In genomic region chr1:92614516-92614915, GRCm38 (mm10) we compare ENCODE assay signal across 13 mouse cellular contexts. TPM values are rescaled to one million over a fixed set of nuclear protein-coding genes. Genes with fewer than 3 reads are reported as not detected.
DNase-seq lines count a peak whose midpoint lies in the region; ATAC-seq and TF ChIP-seq lines count a peak whose summit lies in the region.
"Had no signal": no experiment of that assay in that cellular context is flagged by ENCODE, and none has a peak within 500 bp of the region (broad histone marks: within the 10 kb centered on the region; RNA-seq: fewer than 3 reads in every experiment).

No protein-coding gene starts in this region.

- no peaks in the 10 kb centered on the region for H3K4me1 ChIP-seq in kidney, embryonic 15.5 days
- H3K4me1 ChIP-seq in ES-E14 (ENCODE audit: control insufficient read depth in 2 of 2, insufficient read depth in 2 of 2, low read length in 2 of 2, poor library complexity in 1 of 2) = no peaks in the 10 kb centered on the region
- H3K4me1 ChIP-seq: lung, embryonic 15.5 days had no signal

- H3K27ac ChIP-seq in kidney, embryonic 15.5 days = no peak overlapping the region
- no peak overlapping the region for H3K27ac ChIP-seq in ES-E14 (ENCODE audit: insufficient read depth, low read depth, low read length, poor library complexity, severe bottlenecking)
- H3K27ac ChIP-seq: lung, embryonic 15.5 days had no signal

- no peak overlapping the region for H3K9ac ChIP-seq in kidney, embryonic 15.5 days
- H3K9ac ChIP-seq in ES-E14 (ENCODE audit: insufficient read depth, low read depth, low read length, poor library complexity, severe bottlenecking) = no peak overlapping the region
- H3K9ac ChIP-seq: lung, embryonic 15.5 days had no signal

- no peaks in the 10 kb centered on the region for H3K36me3 ChIP-seq in kidney, embryonic 15.5 days
- no peaks in the 10 kb centered on the region for H3K36me3 ChIP-seq in ES-E14 (ENCODE audit: control insufficient read depth, insufficient read depth, low read length, poor library complexity, severe bottlenecking)
- H3K36me3 ChIP-seq: lung, embryonic 15.5 days had no signal

- in situ Hi-C loops in ES-E14 (cut with MboI; ENCODE audit: low sequenced_read_pairs in 2 of 2, unreplicated experiment in 2 of 2) = no loop called here

- H3K4me3 ChIP-seq in kidney, embryonic 15.5 days (replicated peaks) = no peak overlapping the region
- no peak overlapping the region for H3K4me3 ChIP-seq in ES-E14 (ENCODE audit: insufficient read depth in 1 of 2, low read depth in 1 of 2, low read length in 2 of 2, poor library complexity in 1 of 2, severe bottlenecking in 1 of 2)
- H3K4me3 ChIP-seq: lung, embryonic 15.5 days had no signal

- peak; percentile 21 for DNase-seq in adrenal gland, postnatal 14 days
- DNase-seq in adrenal gland, adult 18-20 months (ENCODE audit: low spot score in 2 of 2) = no peak
- DNase-seq in kidney, postnatal 14 days = peak; percentile 25
- DNase-seq in ES-E14 (ENCODE audit: low read depth, low spot score) = peak; percentile 3
- peak; percentile 17 for DNase-seq in forelimb bud, embryonic 11.5 days (ENCODE audit: low read depth, low spot score)
- DNase-seq in right cerebral cortex, postnatal 4 days = no peak
- DNase-seq in cerebellum, postnatal 4 days (ENCODE audit: low spot score in 2 of 2) = no peak
- DNase-seq: cerebellum, adult 18-20 months; heart, adult 11 months; kidney, postnatal 4 days; thymus, adult 18-20 months had no signal

- H3K27me3 ChIP-seq in kidney, embryonic 15.5 days = peaks cover 32% of the 10 kb centered on the region
- H3K27me3 ChIP-seq: lung, embryonic 15.5 days had no signal

- H3K9me3 ChIP-seq in kidney, embryonic 15.5 days (replicated peaks) = no peaks in the 10 kb centered on the region
- no peaks in the 10 kb centered on the region for H3K9me3 ChIP-seq in ES-E14 (ENCODE audit: control insufficient read depth, insufficient read depth, low read depth, low read length)
- H3K9me3 ChIP-seq: lung, embryonic 15.5 days had no signal

- ATAC-seq in kidney, embryonic 15.5 days (replicated peaks; ENCODE audit: low FRiP score) = no peak

- H3K4me2 ChIP-seq in kidney, embryonic 15.5 days = no peak overlapping the region
- H3K4me2 ChIP-seq: lung, embryonic 15.5 days had no signal

- 12% methylated on average over 1 of the region's 1 CpGs for WGBS in kidney, embryonic 15.5 days

TF ChIP-seq in ES-E14, 5 proteins besides CTCF, POLR2A, EP300 and RAD21:
- TF ChIP-seq HCFC1 (IDR thresholded peaks at IDR 0.05; ENCODE audit: borderline replicate concordance, insufficient read depth, low read length) (no peak), CHD2 (IDR thresholded peaks at IDR 0.05; ENCODE audit: low read depth, low read length) (no peak), MAFK (IDR thresholded peaks at IDR 0.05; ENCODE audit: insufficient read depth, low read depth, low read length) (no peak), ZC3H11A (IDR thresholded peaks at IDR 0.05; ENCODE audit: borderline replicate concordance, low read depth, low read length) (no peak), ZNF384 (IDR thresholded peaks at IDR 0.05; ENCODE audit: low read depth, low read length) (no peak)

RNA-seq across cellular contexts. Expression of gene Olfr12, which starts 3.1 kb away (rescaled TPM):
- not detected in 2 replicates for total RNA-seq in adrenal gland, postnatal 14 days (2021)
- total RNA-seq in adrenal gland, adult 18-20 months (2021) = not detected
- polyA plus RNA-seq in kidney, embryonic 15.5 days (2015; fragmentation: Nextera tagmentation; extraction: Ambion mirVana) = not detected in 2 replicates
- 0.05 and 0.22 TPM in 2 replicates for total RNA-seq in ES-E14 (2012; rRNA removed)
- polyA plus RNA-seq: lung, embryonic 15.5 days had no signal

RNA-seq across cellular contexts. Expression of gene Olfr1410, which starts 8.9 kb away (rescaled TPM):
- total RNA-seq in adrenal gland, postnatal 14 days (2021) = not detected in 2 replicates
- not detected for total RNA-seq in adrenal gland, adult 18-20 months (2021)
- not detected in 2 replicates for polyA plus RNA-seq in kidney, embryonic 15.5 days (2015; fragmentation: Nextera tagmentation; extraction: Ambion mirVana)
- total RNA-seq in ES-E14 (2012; rRNA removed) = 0.05 and 0.09 TPM in 2 replicates
- polyA plus RNA-seq: lung, embryonic 15.5 days had no signal

RNA-seq across cellular contexts. Expression of gene Olfr1411, which starts 20.3 kb away (rescaled TPM):
- total RNA-seq in adrenal gland, postnatal 14 days (2021) = not detected in 2 replicates
- not detected for total RNA-seq in adrenal gland, adult 18-20 months (2021)
- polyA plus RNA-seq in kidney, embryonic 15.5 days (2015; fragmentation: Nextera tagmentation; extraction: Ambion mirVana) = not detected in 2 replicates
- not detected in 2 replicates for total RNA-seq in ES-E14 (2012; rRNA removed)
- polyA plus RNA-seq: lung, embryonic 15.5 days had no signal

RNA-seq across cellular contexts. Expression of gene Cops9, which starts 27.3 kb away (rescaled TPM):
- total RNA-seq in adrenal gland, postnatal 14 days (2021) = 264 and 268 TPM in 2 replicates
- total RNA-seq in adrenal gland, adult 18-20 months (2021) = 100 to 1,000 TPM; 348 to 366 TPM
- 409 and 435 TPM in 2 replicates for polyA plus RNA-seq in kidney, embryonic 15.5 days (2015; fragmentation: Nextera tagmentation; extraction: Ambion mirVana)
- total RNA-seq in ES-E14 (2012; rRNA removed) = 124 and 176 TPM in 2 replicates

RNA-seq across cellular contexts. Expression of gene Olfr1412, which starts 28.9 kb away (rescaled TPM):
- not detected in 2 replicates for total RNA-seq in adrenal gland, postnatal 14 days (2021)
- not detected for total RNA-seq in adrenal gland, adult 18-20 months (2021)
- not detected in 2 replicates for polyA plus RNA-seq in kidney, embryonic 15.5 days (2015; fragmentation: Nextera tagmentation; extraction: Ambion mirVana)
- total RNA-seq in ES-E14 (2012; rRNA removed) = not detected in 2 replicates
- polyA plus RNA-seq: lung, embryonic 15.5 days had no signal

Comparison
In these comparisons a context has a peak if more than half of its experiments do, and no peak if none do; other contexts are left out.
1. DNase-seq: peak in adrenal gland, postnatal 14 days (single experiment), kidney, postnatal 14 days (single experiment), ES-E14 (single experiment) and forelimb bud, embryonic 11.5 days (single experiment); none in adrenal gland, adult 18-20 months (0 of 2), right cerebral cortex, postnatal 4 days (single experiment) and cerebellum, postnatal 4 days (0 of 2).